Mouse (Mus musculus) Muller cell, postnatal 12 days (primary cell): ENCODE results near the gene Plp1.

ENCODE experiments used
- DNase-seq: peaks from one replicate; pipeline ENCODE4 v3.0.0-alpha.2; 2015; ENCODE audit errors: inconsistent ontology term

The Plp1 gene

DNA sequence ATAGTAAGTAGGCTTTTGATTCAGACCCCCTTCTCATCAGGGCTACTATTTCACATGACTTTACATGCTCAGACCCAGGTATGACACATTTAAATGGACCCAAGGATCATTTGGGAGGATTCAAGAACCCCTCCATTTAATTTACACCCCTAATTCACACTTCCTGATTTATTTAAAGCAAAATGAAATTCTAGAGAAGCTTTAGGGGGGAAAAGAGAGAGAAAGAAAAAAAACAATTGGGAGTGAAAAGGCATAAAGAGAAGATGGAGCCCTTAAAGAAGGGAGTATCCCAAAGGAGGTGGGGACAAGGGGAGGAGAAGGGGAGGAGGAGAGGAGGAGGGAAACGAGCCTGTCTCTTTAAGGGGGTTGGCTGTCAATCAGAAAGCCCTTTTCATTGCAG is at the start of gene Plp1:
Plp1 (plus strand) TSS at position 301 of the 400 bp plus-strand sequence.
- DNase-seq: no peak

DNA sequence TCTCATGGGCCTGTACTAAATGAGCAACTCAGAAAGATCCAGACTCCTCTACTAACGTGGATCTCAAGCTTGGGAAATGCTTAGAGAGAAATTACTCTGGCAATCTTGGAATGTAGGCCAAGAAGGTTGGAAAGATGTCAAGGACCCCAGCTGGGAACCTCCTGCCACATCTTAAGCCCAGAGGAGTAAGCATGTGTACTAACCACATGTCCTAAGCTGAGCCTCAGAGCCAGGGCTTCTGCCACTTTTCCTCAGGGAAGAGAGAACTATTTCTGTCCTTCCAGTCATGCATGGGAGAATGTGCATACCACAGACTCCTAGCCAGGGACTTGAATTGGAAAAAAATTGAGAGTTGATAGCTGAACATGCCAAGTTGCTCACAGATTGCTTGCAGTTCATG is 49.4 kb upstream of the Plp1 start:
- peak; percentile 52 for DNase-seq

DNA sequence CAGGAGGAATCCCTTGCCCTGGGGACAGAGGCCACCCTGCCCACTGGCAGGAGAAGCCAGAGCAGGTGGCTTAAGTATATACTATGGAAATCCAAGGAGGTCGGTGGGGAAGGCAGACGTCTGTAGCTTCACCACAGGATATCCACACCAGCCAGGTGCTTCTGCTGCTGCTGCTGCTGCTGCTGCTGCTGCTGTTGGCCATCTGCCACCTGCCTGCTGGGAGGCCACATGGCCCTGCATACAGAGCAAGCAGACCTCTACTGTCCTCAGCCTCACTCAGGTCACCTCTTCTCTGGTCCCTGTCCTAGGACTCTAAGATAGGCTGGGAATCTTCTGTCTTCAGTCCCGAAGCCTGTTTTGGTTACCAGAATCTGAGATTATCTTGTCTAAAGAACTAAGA is 44.4 kb upstream of the Plp1 start:
- DNase-seq: no peak

DNA sequence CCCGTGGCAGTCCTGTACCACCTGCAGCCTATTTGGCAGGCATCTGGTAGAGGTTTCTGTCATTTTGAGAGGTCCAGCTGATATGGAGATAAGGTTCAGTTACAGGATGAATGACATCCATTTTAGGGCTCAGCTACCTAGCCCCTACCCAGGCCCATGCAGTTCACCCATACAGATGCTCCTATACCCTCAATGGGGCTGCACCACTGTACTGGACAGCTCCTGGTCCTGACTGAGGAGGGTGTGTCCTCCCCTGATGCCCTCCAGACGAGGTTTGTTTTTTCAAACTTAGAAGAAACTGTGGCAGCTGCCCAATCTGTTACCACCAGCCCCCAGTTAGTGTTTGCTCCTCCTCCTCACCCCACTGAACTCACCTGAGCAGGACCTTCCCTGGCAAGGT is 43.2 kb upstream of the Plp1 start:
- DNase-seq: no peak

DNA sequence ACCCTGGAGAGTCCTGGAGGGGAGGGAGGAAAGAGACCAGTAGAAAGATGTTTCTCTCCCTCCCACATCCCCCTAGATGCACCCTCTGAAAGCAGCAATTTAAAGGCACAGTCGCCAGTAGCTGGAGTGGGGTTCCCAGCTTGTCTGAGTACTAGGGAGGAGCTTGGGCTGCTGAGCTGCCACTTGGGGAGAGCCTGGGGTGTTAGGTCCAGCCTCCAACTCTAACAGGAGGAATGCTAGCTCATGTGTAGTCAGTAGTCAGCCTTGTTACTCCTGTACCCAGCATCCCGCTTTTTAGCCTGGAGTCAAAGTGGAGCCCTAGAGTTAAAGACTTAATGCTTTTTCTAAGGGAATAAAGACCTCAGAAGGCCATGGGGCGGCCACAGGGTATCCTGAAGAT is 42.4 kb upstream of the Plp1 start, which contains the start of gene Glra4:
Glra4 (minus strand) TSS at position 101 of the 400 bp plus-strand sequence.
- DNase-seq: no peak

DNA sequence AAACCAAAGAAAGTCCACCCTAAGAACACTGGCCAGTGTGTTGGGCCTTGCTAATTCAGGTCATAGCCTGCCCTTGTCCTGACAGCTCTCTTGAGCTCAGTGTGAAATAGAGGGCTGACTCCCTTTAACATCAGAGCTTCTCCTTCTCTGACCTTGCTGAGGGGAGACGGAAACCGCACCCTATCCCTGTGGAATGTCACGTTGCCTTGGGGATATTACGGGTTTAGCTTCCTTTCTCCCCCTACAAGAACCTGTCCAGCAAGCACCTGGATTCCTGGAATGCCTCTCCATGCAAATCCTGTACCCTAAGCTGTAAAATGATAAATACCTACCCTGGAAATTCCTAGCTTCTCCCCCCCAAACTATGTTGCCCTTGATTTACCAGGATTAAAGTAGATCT is 33.0 kb upstream of the Plp1 start:
- DNase-seq: no peak

DNA sequence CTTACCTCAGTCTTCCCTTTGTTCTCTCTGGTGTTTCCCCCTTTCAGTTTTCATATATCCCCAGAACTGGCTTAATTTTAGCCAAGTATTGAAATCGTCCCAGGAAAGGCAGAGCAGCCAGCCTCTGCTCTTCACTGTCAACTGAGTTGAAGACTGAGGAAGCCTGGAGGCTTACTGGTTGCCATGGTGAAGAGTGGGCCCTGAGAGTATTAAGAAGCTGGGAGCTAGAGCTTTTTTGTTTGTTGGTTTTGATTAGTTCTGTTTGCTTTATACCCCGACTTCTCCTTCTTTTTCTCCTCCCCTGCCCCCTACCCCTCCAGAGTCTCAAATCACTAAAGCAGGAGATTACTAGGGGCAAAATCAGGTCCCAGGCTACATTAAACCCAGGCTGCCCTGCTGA is 25.2 kb upstream of the Plp1 start:
- DNase-seq: no peak

DNA sequence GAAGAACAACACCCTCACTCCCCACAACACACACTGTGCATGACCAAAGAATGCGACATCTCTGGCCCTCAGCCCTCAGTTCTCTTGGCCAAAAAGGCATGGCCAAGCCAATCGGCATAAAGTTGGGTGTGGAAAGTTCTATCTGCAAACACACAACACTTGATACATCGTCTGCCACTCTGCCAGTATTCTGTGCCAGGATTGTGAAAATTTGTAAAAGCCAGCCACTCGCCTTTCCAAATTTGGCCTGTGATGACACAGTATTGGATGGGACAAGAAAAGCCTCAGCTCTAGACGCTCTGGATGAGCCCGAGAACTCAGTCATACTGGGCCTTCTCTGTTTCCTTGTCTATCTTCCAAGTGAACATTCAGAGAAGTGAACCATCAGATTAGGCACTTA is 2.7 kb upstream of the Plp1 start:
- DNase-seq: peak; percentile 29

DNA sequence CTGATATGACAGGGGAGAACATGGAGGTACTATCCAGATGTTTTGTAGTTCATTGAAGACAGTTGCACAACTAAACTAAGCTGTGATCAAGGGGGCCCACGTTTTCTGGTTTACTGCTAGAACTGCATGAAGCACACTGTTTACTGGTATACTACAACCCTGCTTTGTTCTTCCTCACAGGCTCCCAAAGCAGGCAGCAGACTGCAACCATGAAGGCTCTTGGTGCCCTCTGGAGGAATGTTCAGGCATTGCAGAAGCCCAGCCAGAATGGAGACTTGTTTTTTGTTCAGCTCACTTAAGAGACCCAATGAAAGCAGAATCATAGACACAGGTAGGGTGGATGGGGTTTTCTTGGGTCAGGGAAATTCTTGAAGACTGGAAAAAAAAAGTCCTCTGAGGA is 2.2 kb upstream of the Plp1 start:
- no peak for DNase-seq

DNA sequence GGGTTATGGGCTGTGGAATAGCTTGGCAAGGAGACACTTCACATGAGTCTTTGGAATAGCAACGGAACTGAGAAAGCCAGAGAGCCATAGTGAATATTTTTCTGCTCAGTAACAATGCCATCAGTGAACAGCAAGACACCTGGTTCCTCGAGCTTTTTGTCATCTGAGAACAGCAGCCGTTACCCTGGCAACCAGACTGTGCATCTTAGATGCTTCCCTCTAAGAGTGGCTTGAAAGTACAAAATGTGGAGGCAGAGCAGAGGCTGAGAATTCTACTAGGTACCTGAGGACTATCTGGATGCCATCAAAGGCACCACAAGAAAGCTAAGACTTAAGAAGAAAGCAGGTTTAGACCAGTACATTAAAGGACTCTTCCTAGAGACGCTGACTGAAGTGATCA is 2.5 kb downstream of the Plp1 start:
- no peak for DNase-seq

DNA sequence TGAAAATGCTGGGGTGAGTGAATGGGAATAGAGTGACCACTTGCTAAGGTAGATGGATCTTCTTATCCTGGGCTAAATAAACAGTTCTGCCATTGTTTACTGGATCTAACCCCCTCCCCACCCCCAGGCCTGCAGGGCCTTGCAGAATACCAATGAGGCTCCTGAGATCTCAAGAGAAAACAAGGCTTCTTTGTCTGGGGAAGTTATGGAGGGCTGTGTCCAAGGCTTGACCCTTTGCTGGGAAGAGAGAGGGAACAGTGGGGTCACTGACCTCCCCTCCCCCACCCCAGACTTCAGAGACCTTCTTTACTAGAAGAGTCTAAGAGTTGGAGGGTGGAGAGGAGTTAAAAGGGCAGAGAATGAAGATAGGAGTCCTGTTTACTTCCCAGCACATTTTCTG is 6.1 kb downstream of the Plp1 start:
- DNase-seq: no peak

DNA sequence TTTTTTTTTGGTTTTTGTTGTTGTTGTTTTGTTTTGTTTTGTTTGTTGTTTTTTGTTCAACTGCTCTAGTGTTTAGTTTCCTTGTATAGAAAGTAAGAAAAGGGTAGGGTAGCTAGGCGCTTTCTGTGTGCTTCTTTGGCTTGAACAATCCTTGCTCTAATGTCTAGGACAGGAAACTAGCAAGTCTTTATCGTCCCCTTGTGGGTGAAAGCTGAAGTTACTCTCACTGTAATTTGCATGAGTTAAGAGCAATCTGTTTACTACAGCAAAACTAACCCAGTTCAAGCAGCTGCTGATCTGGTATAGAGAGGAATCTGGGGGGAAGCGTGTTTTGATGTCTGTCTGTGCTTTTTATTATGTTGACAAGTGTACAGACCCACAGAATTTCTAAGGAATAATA is 27.8 kb downstream of the Plp1 start:
- no peak for DNase-seq

DNA sequence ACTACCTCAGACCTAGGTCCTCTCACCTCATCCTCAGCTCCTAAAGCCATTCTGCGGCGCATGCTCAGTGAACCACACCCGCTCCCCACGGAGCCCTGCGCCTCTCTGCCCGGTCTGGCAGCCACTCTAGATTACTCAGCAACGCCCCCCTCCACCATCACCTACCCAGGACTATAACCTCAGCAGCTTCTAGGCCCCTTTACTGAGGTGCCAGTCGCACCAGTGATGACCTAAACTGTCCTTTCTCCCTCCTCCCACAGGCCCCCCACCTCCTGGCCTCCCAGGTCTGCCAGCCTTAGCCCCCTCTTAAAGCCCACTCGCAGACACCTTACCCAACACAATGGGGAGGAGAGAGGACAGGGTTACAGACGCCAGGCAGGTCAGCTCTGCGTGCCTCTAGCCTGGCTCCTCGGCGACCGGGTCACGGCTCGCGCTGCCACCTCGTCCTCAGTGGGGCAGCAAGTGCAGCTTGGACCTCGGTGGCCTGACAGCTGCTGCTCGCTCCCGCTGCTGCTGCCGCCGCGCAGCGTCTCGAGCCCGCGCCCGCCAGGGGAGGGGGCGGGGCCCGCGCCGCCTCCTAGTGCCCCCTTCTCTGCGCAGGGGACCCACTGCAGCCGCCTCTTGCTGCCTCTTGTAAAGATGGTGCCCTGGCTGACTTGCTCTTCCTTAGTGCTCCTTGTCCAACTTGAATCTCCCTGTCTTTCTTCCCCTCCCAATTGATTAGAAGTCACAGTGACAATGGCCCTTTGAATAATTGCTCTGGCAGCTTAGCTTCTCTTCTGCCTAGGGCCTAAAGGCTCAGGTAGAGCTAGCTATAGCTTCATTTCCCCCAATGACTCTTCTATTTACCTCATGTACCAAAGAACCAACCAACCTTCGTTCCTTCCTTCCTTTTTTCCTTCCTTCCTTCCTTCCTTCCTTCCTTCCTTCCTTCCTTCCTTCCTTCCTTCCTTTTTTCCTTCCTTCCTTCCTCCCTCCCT is 45.9 kb downstream of the Plp1 start, which contains the start of gene Rab9b:
Rab9b (minus strand) TSS at position 695 of the 980 bp plus-strand sequence.
- peak; percentile 14 for DNase-seq
